In genomic region chr1:132598024-132598423, GRCm38 (mm10) we compare ENCODE assay signal across 13 mouse cellular contexts. TPM values are rescaled to one million over a fixed set of nuclear protein-coding genes. Genes with fewer than 3 reads are reported as not detected.
DNase-seq lines count a peak whose midpoint lies in the region.
"Had no signal": no experiment of that assay in that cellular context is flagged by ENCODE, and none has a peak within 500 bp of the region (broad histone marks: within the 10 kb centered on the region; RNA-seq: fewer than 3 reads in every experiment).

No protein-coding gene starts in this region.

- DNase-seq in cerebellum, adult 9-11 months = peak; percentile 36
- no peak for DNase-seq in cerebellum, adult 11-12 months
- peak; percentile 54 to 59 for DNase-seq in cerebellum, postnatal 14 days
- no peak for DNase-seq in cerebellum, adult 8-10 months
- DNase-seq in layer of hippocampus, postnatal 10 days (ENCODE audit: low spot score in 2 of 2) = peak; percentile 54 to 57
- no peak for DNase-seq in layer of hippocampus, adult 9-10 months (ENCODE audit: low spot score)
- peak; percentile 27 for DNase-seq in brain, adult 2 months (ENCODE audit: low read depth, low spot score)
- DNase-seq: adrenal gland, adult 8-10 months; adrenal gland, postnatal 25 days; B cell, adult 2 months; cerebellum, adult 18-20 months; cerebellum, adult 9-10 months had no signal

RNA-seq across cellular contexts. Expression of gene Cntn2, which starts 55.0 kb away (rescaled TPM):
- total RNA-seq in layer of hippocampus, postnatal 10 days (2021) = 10 to 100 TPM; 72.1 to 76.2 TPM
- total RNA-seq: adrenal gland, adult 18-20 months; adrenal gland, postnatal 25 days had no signal

Comparison
In these comparisons a context has a peak if more than half of its experiments do, and no peak if none do; other contexts are left out.
1. DNase-seq: peak in cerebellum, adult 9-11 months (single experiment), cerebellum, postnatal 14 days (2 of 2), layer of hippocampus, postnatal 10 days (2 of 2) and brain, adult 2 months (single experiment); none in cerebellum, adult 11-12 months (single experiment), cerebellum, adult 8-10 months (single experiment) and layer of hippocampus, adult 9-10 months (single experiment).